Mouse (Mus musculus): ENCODE measurements around the gene Notch2. TPM values are rescaled to one million over a fixed set of nuclear protein-coding genes. Genes with fewer than 3 reads are reported as not detected.
"Not testable (repeated sequence)": the region's sequence is repeated elsewhere in the genome, so short reads cannot be mapped to it uniquely, and the experiment has no call there.

The Notch2 gene
- polyA plus RNA-seq, 1 experiment, result 23.1 TPM

DNA sequence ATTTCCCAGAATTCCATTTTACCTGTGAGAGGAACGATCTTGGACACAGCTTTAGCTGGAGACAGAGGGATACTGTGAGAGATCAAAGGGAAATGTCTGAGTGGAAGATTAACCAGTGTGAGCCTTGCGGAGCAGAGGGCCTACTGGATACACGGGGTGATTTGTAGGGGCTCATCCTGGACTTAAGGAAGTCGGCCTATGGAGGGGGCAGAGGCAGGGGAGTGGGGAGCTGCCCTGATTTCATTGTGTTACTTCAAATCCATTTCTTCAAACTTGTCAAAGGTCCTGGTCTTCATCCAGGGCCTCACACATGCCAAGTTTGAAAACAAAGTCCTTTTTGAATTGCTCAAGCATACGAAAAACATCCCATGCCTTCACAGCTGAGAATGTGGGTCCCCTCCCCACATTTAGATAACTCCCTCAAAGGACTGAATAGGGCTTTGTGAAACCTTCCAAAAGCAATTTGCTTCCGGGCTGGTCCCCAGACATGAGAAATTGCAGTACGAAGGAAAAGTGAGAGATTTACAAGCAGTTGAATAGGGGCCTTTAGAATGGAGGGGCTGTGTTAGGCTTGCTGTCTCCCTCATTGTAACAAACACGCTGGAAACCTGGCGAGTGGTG is 91.6 kb downstream of the Notch2 start:
- no peak for DNase-seq (ENCODE audit: low spot score)

DNA sequence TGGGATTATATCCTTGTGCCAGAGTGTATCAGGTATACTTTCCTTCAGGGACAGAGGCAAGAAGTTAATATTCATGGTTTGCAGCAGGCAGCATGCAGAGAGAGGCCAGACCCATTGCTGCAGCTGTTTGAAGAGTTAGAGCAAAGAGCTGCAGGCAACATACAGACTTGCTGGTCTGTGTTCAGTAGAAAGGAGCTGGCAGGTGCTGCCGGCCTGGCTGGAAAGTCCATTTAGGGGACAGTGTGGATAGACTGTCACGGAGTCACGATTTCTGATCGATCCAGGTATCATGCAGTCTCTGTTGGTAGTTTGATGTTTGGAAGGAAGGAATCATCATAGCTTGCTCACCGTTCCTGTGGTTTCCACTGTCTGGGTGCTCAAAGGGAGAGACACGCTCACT is 92.2 kb downstream of the Notch2 start:
- no peak for DNase-seq (ENCODE audit: low spot score)

DNA sequence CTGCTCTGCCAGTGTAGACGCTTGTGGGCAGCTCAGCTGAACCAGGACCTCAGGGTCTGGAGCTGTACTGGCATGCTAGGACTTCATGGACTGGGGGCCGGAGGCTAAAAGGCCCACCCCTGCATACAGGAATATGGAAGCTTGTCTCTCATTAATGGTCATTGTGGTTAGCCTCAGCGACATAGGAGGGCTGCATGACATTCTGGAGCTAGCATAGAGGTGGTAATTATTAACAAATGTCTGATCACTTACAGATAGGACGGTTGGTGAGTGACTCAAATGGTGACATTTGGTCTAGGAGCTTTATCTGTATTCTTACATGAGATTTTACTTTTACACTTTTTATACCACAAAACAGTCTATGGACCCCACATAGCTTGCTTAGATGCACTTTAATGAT is 92.8 kb downstream of the Notch2 start:
- DNase-seq (ENCODE audit: low spot score), result no peak

GRCm38 (mm10) chr3:98106590-98107313 is 93.4 kb downstream of the Notch2 start:
- DNase-seq (ENCODE audit: low spot score), result no peak

DNA sequence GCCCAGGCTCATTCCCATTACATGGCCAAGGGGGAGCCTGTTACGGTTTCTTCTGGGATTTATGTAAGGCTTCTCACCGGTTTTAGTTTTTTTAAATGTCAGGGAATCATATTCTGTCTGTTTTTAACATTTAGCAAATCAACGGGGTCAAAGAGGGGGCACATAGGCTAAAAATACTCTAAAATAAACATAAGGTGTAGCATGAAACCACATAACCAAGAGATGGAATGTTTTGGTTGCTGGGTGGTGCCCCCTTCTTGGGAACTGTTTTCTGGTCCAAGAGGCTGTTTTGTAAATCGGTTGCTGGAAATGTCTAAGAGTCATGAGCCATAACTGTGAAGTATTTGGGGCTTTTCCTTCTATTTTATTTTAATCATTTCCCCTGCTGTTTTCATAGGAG is 95.1 kb downstream of the Notch2 start:
- DNase-seq (ENCODE audit: low spot score), result no peak

GRCm38 (mm10) chr3:98108866-98109265 is 95.5 kb downstream of the Notch2 start:
- DNase-seq (ENCODE audit: low spot score), result no peak

DNA sequence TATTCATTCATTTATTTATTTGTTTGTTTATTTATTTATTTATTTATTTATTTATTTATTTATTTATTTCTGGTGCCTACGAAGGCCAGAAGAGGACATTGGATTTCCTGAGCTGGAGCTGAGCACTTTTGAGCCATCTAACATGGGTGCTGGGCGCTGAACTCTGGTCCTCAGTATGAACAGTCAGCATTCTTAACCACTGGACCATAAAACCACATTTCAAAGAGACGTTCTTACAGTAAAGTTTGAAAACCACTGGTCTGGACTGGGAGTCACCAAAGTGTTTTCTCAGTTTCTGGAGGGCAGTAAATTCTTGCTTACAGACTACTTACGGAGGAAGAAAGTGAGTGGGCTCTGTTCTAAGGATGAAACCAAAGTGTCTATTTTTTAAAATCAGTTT is 97.3 kb downstream of the Notch2 start:
- DNase-seq (ENCODE audit: low spot score), result no peak

DNA sequence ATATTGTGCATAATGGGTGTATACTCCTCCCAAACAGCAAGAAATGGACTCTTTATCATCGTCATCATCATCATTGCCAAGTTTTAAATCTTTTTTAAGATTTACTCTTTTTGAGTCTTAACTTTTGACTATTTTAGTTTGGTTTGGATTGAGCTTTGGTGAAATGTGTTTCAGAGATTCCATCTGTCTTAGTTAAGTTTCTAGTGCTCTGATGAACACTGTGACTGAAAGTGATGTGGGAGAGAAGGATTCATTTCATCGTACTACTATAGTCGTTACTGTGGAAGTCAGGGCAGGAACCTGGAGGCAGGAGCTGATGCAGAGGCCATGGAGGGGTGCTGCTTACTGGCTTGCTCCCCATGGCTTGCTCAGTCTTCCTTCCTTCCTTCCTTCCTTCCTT is 104.9 kb downstream of the Notch2 start:
- DNase-seq (ENCODE audit: low spot score), result no peak

DNA sequence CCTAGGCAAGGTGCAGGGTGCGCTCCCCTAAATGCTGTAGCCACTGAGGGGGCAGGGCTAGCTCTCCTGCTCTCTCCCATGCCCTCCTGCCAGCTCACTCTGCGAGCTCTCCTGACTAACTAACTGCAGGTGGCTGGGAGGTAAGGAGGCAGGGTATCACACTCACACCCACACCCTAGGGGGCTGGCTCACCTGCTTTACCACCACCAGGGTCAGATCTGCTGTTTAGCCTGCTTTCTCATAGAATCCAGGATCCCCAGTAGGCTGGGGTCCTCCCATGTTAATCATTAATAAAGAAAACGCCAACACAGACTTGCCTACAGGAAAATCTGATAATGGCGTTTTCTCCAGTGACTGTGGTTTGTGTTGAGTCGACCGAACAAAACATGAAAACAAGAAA is 106.0 kb downstream of the Notch2 start:
- no peak for DNase-seq (ENCODE audit: low spot score)

GRCm38 (mm10) chr3:98120884-98121283 is 107.6 kb downstream of the Notch2 start:
- DNase-seq (ENCODE audit: low spot score), result no peak

DNA sequence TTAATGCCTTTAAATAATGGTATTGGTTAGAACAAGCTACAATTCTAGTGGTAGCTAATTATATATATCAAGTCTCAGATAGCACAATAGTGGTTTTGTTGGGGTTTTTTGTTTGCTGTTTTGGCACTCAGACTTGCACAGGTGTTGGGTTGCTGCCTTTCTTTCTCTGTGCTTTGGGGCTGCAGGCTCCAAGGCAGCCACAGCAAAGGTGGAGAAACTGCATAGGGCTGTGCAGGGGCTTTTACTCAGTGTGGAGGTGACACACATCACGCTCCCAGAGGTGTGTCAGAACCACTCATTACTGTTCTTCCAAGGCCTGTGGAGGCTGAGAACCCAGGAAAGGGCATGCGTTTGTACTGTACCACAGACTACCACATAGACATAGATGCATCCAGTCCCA is 114.4 kb downstream of the Notch2 start:
- DNase-seq (ENCODE audit: low spot score), result no peak

DNA sequence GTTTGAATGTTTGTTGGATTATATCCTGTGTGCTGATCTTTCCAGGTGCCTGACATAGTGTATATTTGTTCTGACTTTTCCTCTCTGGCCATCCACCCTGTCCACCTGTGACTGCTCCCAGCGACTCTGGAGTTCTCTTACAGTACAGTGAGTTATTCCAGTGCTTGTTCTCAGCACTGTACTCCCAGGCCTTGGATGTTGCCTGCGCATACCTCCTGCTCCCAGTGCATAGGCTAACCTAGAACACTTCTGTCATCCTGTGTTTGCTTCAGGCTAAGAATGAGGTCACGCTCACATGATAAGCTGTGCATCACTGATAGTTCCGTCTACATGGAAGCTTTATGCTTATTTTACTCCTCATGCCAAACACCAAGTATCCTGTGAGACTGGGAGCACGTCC is 115.4 kb downstream of the Notch2 start:
- no peak for DNase-seq (ENCODE audit: low spot score)

DNA sequence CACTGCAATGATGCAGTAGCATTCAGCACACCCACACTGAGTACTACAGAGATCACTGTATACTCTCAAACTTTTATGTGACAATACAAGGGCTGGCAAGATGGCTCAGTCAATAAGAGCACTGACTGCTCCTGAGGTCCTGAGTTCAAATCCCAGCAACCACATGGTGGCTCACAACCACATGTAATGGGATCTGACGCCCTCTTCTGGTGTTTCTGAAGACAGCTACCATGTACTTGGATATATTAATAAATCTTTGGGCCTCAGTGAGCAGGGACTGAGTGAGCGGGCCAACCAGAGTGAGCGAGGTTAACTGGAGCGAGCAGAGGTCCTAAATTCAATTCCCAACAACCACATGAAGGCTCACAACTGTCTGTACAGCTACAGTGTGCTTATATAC is 118.8 kb downstream of the Notch2 start:
- not testable (repeated sequence) for DNase-seq (ENCODE audit: low spot score)

DNA sequence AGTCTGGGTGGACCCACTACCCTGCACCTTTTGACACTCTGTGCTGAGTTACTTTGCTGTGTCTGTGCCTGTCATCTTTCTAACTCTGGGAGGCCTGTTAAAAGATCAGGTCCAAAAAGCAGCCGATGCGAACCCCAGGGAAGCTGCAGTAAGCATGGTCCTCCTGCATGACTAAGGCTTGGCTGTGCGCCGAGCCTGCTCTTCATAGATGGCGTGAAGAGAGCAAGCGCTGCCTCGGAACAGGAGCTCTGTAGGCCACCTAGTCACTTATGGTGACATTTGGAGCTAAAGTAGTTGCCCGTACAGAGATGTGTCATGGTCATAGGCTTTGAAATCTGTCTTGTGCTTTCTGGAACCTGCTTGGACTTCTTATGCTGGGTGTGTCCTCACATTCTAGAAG is 119.3 kb downstream of the Notch2 start:
- DNase-seq (ENCODE audit: low spot score), result no peak

DNA sequence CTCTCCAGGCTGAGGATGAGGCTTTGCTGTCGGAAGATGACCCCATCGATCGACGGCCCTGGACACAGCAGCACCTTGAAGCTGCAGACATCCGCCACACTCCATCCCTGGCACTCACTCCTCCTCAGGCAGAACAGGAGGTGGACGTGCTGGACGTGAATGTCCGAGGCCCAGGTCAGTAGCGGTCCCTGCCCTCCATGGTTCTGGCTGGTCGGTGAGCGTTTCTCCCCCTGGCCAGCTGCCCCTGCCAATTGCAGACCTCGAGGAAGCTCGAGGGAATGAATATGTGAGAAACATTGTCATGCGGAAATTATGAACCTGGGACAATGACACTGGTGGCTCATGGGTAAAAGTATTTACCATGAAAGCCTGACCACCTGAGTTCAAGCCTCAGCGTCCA is 128.1 kb downstream of the Notch2 start:
- no peak for DNase-seq (ENCODE audit: low spot score)

GRCm38 (mm10) chr3:98142862-98143261 is 129.5 kb downstream of the Notch2 start:
- no peak for DNase-seq (ENCODE audit: low spot score)

DNA sequence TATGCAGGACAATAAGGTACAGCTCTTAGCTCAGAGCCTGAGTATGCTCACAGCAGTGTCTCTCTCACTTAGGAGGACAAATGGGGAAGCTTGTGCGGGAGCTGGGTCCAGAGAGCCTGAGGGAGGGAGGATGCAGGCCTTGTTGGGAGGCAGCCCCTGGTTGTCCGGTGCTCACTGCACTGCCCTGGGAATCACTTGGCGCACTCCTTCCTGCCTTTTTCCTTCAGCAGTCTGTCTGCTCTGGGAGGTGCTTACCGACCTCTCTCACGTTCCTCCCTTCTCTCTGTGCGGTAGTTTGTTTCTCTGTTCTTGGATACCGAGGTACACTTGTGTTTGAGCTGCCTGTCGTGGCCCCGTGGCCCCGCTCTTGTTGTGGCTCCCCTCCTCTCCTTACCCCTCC is 131.9 kb downstream of the Notch2 start:
- no peak for DNase-seq (ENCODE audit: low spot score)

GRCm38 (mm10) chr3:98146471-98147410 is 133.4 kb downstream of the Notch2 start:
- DNase-seq (ENCODE audit: low spot score), result no peak

DNA sequence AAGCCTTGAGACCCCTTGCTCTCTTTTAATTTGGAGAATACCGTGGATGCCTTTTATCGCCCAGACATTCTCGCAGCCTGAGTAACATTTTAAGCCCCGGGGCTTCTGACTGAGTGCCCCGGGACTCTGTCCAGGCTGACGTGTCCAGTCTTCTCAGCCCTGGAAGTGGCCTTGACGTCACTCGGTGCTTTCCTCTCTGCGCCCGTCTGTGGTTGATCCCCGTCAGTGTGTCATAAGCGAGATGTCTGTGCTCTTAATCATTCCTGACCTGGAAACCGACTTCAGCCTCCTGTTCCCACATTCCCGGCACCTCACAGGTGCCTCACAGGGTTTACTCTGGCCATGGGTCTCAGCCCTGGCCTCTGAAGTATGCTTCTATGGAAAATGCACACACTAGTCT is 134.4 kb downstream of the Notch2 start:
- DNase-seq (ENCODE audit: low spot score), result no peak

DNA sequence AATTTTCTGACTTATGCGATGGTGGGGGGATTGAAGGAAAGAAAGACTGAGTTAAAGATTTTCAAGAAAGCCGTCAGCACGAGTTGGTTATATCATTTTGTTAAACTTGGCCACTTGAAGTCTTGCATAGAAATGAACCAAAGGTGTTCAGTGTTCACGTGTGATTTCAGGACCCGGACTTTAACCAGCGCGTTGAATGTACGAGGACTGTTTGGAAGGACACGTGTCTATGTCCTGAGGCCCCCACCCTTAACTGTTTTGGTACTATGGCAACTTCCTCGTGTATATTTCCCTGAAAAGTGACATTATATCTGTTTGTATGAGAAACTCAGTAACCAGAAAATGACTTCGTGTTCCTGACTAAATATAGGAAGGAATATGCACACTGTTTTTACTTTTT is 136.6 kb downstream of the Notch2 start:
- DNase-seq (ENCODE audit: low spot score), result no peak

- DNase-seq (ENCODE audit: low spot score), result no peak
Observed at GRCm38 (mm10) chr3:98151016-98151415, 137.7 kb downstream of the Notch2 start.

DNA sequence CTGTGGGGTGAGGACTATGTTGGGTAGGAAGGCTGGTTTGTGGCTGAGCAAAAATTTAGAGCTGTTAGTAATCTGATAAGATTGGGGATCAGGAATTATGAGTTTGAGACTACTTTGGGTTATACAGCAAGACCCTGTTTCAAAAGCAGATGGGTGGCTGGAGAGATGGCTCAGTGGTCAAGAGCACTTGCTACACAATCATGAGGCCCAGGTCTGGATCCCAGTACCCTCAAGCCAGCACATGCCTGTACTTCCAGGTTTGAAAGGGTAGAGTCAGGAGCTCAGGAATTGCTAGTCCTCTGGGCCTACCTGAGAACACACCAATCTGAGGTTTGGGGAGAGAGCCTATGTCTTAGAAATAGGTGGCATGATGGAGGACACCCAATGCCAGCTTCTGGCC is 140.1 kb downstream of the Notch2 start:
- DNase-seq (ENCODE audit: low spot score), result no peak

DNA sequence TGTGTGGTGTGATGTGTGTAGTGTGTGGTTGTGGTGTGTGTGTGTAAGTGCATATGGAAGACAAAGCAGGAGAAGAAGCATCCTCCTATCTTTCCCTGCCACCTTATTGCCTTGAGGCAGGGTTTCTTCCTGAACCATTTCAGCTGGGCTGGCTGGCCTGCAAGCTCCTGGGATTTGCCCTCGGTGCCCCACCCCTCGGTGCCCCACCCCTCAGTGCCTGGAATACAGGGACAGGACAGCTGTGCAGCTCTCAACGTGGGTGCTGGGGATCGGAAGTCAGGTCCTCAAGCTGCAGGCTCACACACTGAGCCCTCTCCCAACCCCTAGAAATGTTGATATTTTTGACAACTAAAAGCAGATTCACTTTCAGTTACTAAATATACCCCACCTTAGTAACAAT is 142.8 kb downstream of the Notch2 start:
- DNase-seq (ENCODE audit: low spot score), result no peak

Data from urinary bladder, adult 2 months (tissue).